Mouse (Mus musculus) myocyte (in vitro differentiated cells): Measurements from ENCODE around the gene 5730596B20Rik. TPM values are rescaled to one million over a fixed set of nuclear protein-coding genes. Genes with fewer than 3 reads are reported as not detected.

Experiments used
- H3K27me3 ChIP-seq: one replicate; pipeline ENCODE4 v1.6.1; 2011; ENCODE audit not compliant: control insufficient read depth, insufficient read depth, insufficient read length
- H3K36me3 ChIP-seq: one replicate; pipeline ENCODE4 v1.6.1; 2011; ENCODE audit not compliant: control insufficient read depth, insufficient read depth
- H3K4me2 ChIP-seq: one replicate; pipeline ENCODE4 v1.6.1; 2011; ENCODE audit warnings: low read depth, control low read depth
- H3K4me3 ChIP-seq: one replicate; pipeline ENCODE4 v1.5.1; 2011; ENCODE audit warnings: mild to moderate bottlenecking, control low read depth, moderate library complexity
- H3K79me2 ChIP-seq: one replicate; pipeline ENCODE4 v1.6.1; 2011; ENCODE audit not compliant: control insufficient read depth, insufficient read depth
- H3ac ChIP-seq: one replicate; pipeline ENCODE4 v1.6.1; 2011; ENCODE audit not compliant: control insufficient read depth, insufficient read length
- CEBPB ChIP-seq: IDR thresholded peaks from 2 replicates; pipeline ENCODE4 v1.6.1; 2011; ENCODE audit warnings: mild to moderate bottlenecking, moderate library complexity; ENCODE audit not compliant: poor library complexity, insufficient read depth, severe bottlenecking
- E2F4 ChIP-seq: IDR thresholded peaks from one replicate; pipeline ENCODE4 v1.6.1; 2011; ENCODE audit warnings: mild to moderate bottlenecking, control low read depth, moderate library complexity; ENCODE audit not compliant: insufficient read depth
- MAX ChIP-seq: IDR thresholded peaks from one replicate; pipeline ENCODE4 v1.6.1; 2011; ENCODE audit warnings: low read depth, mild to moderate bottlenecking, control low read depth
- MYOD1 ChIP-seq, 3 experiments: IDR thresholded peaks; one replicate each; pipeline ENCODE4 v1.6.1; 2011; ENCODE audit warnings: control low read depth in 2 of 3, low read depth in 2 of 3, mild to moderate bottlenecking in 2 of 3, moderate library complexity in 1 of 3; ENCODE audit not compliant: insufficient read length in 2 of 3, control insufficient read depth in 1 of 3
- MYOG ChIP-seq, 3 experiments: IDR thresholded peaks; one replicate each; pipeline ENCODE4 v1.6.1; 2011; ENCODE audit warnings: control low read depth in 2 of 3, low read depth in 2 of 3, mild to moderate bottlenecking in 2 of 3; ENCODE audit not compliant: insufficient read length in 2 of 3, control insufficient read depth in 1 of 3, insufficient read depth in 1 of 3
- POLR2A ChIP-seq: IDR thresholded peaks from one replicate; pipeline ENCODE4 v1.6.1; 2011; ENCODE audit warnings: low read depth, mild to moderate bottlenecking, control low read depth, moderate library complexity; ENCODE audit not compliant: insufficient read length
- POLR2AphosphoS2 ChIP-seq: IDR thresholded peaks from one replicate; pipeline ENCODE4 v1.6.1; 2011; ENCODE audit warnings: low read depth, control low read depth; ENCODE audit not compliant: insufficient read length
- REST ChIP-seq: IDR thresholded peaks from one replicate; pipeline ENCODE4 v1.6.1; 2011; ENCODE audit warnings: mild to moderate bottlenecking, control low read depth, moderate library complexity; ENCODE audit not compliant: insufficient read depth, insufficient read length
- SRF ChIP-seq: IDR thresholded peaks from one replicate; pipeline ENCODE4 v1.6.1; 2011; ENCODE audit warnings: low read depth; ENCODE audit not compliant: control insufficient read depth, insufficient read length
- TCF12 ChIP-seq: IDR thresholded peaks from one replicate; pipeline ENCODE4 v1.6.1; 2011; ENCODE audit warnings: mild to moderate bottlenecking, control low read depth; ENCODE audit not compliant: poor library complexity, insufficient read depth, severe bottlenecking
- TCF3 ChIP-seq: IDR thresholded peaks from one replicate; pipeline ENCODE4 v1.6.1; 2011; ENCODE audit warnings: low read depth, control low read depth; ENCODE audit not compliant: insufficient read length
- USF1 ChIP-seq: IDR thresholded peaks from one replicate; pipeline ENCODE4 v1.6.1; 2011; ENCODE audit warnings: low read depth, mild to moderate bottlenecking, control low read depth, moderate library complexity
- polyA plus RNA-seq: library from polyadenylated mRNA; unstranded; fragments of >200 nt; fragmentation: generic; extraction: Trizol; gene quantifications from one replicate; pipeline ENCODE4 v1.2.1, GENCODE M21; 2012; ENCODE audit warnings: missing spikeins

Gene 5730596B20Rik
- polyA plus RNA-seq, 1 experiment = 0.11 TPM

- TF ChIP-seq USF1 (no peak), CEBPB (no peak), POLR2A (peak; percentile 55), MYOD1 (IDR thresholded peaks at IDR 0.05; ENCODE audit: control insufficient read depth in 1 of 3, insufficient read length in 2 of 3, low read depth in 2 of 3) (peak in 1 of 3 experiments; percentile 46), MYOG (IDR thresholded peaks at IDR 0.05; ENCODE audit: control insufficient read depth in 1 of 3, insufficient read depth in 1 of 3, insufficient read length in 2 of 3, low read depth in 2 of 3) (peak in 1 of 3 experiments; percentile 27), REST (no peak), TCF3 (no peak), TCF12 (no peak)
- H3K27me3 ChIP-seq = no peaks in the 10 kb centered on the region
- no peaks in the 10 kb centered on the region for H3K36me3 ChIP-seq
- peak overlapping the region; percentile 97 for H3K4me2 ChIP-seq
- peak overlapping the region; percentile 67 for H3K4me3 ChIP-seq
- H3ac ChIP-seq = peak overlapping the region; percentile 24
- H3K79me2 ChIP-seq = peaks cover 46% of the 10 kb centered on the region
Observed at GRCm38 (mm10) chr6:52211170-52211935, 34.1 kb downstream of the 5730596B20Rik start.

GRCm38 (mm10) chr6:52211961-52212360 lies 34.7 kb downstream of the 5730596B20Rik start:
- H3K4me3 ChIP-seq = peak overlapping the region; percentile 67
- peaks cover 49% of the 10 kb centered on the region for H3K79me2 ChIP-seq
- no peaks in the 10 kb centered on the region for H3K27me3 ChIP-seq
- peak overlapping the region; percentile 97 for H3K4me2 ChIP-seq
- no peak for TF ChIP-seq MYOD1 (IDR thresholded peaks at IDR 0.05; ENCODE audit: control insufficient read depth in 1 of 3, insufficient read length in 2 of 3, low read depth in 2 of 3)
- TF ChIP-seq MYOG (IDR thresholded peaks at IDR 0.05; ENCODE audit: control insufficient read depth in 1 of 3, insufficient read depth in 1 of 3, insufficient read length in 2 of 3, low read depth in 2 of 3) = no peak
- TF ChIP-seq POLR2AphosphoS2 = no peak
- TF ChIP-seq POLR2A = peak; percentile 0
- no peaks in the 10 kb centered on the region for H3K36me3 ChIP-seq
- H3ac ChIP-seq = peak overlapping the region; percentile 24

- H3K79me2 ChIP-seq = peaks cover 48% of the 10 kb centered on the region
- no peaks in the 10 kb centered on the region for H3K27me3 ChIP-seq
- H3K36me3 ChIP-seq = no peaks in the 10 kb centered on the region
- H3K4me2 ChIP-seq = peak overlapping the region; percentile 97
- H3ac ChIP-seq = peak overlapping the region; percentile 24
- peak overlapping the region; percentile 67 for H3K4me3 ChIP-seq
- TF ChIP-seq POLR2AphosphoS2 = peak; percentile 57
- peak; percentile 68 for TF ChIP-seq POLR2A
- no peak for TF ChIP-seq MAX
- no peak for TF ChIP-seq MYOG (IDR thresholded peaks at IDR 0.05; ENCODE audit: control insufficient read depth in 1 of 3, insufficient read depth in 1 of 3, insufficient read length in 2 of 3, low read depth in 2 of 3)
- no peak for TF ChIP-seq REST
- no peak for TF ChIP-seq E2F4
Observed at GRCm38 (mm10) chr6:52212556-52213118, 35.3 kb downstream of the 5730596B20Rik start.

- Histone ChIP-seq H3K27me3 (no peaks in the 10 kb centered on the region), H3K79me2 (peaks cover 44% of the 10 kb centered on the region), H3K36me3 (no peaks in the 10 kb centered on the region), H3K4me3 (peak within 1 kb of the TSS; percentile 67), H3K4me2 (peak within 1 kb of the TSS; percentile 97), H3ac (peak within 1 kb of the TSS; percentile 24)
- TF ChIP-seq E2F4 = no peak
- TF ChIP-seq POLR2AphosphoS2 = peak; percentile 89
- TF ChIP-seq POLR2A = peak; percentile 88
- TF ChIP-seq MYOG (IDR thresholded peaks at IDR 0.05; ENCODE audit: control insufficient read depth in 1 of 3, insufficient read depth in 1 of 3, insufficient read length in 2 of 3, low read depth in 2 of 3) = peak in 1 of 3 experiments; percentile 44
- peak in 1 of 3 experiments; percentile 53 for TF ChIP-seq MYOD1 (IDR thresholded peaks at IDR 0.05; ENCODE audit: control insufficient read depth in 1 of 3, insufficient read length in 2 of 3, low read depth in 2 of 3)
- no peak for TF ChIP-seq CEBPB
- TF ChIP-seq TCF3 = no peak
- no peak for TF ChIP-seq TCF12
- no peak for TF ChIP-seq MAX
- TF ChIP-seq SRF = no peak
- peak; percentile 88 for TF ChIP-seq USF1
- TF ChIP-seq REST = peak; percentile 39
Observed at GRCm38 (mm10) chr6:52213119-52213986, 36.1 kb downstream of the 5730596B20Rik start, which contains the start of the genes Hoxa3 and Gm28308. Hoxa3 (minus strand) TSS chr6:52213336. Gm28308 (minus strand) TSS chr6:52213339.
